Mouse (Mus musculus): Measurements from ENCODE around the gene Vmn1r171. TPM values are rescaled to one million over a fixed set of nuclear protein-coding genes. Genes with fewer than 3 reads are reported as not detected.
"Not testable (repeated sequence)": the region's sequence is repeated elsewhere in the genome, so short reads cannot be mapped to it uniquely, and the experiment has no call there.

Vmn1r171 gene
- not detected in 2 replicates for polyA plus RNA-seq (2015; fragmentation: Nextera tagmentation; extraction: Ambion mirVana)

DNA sequence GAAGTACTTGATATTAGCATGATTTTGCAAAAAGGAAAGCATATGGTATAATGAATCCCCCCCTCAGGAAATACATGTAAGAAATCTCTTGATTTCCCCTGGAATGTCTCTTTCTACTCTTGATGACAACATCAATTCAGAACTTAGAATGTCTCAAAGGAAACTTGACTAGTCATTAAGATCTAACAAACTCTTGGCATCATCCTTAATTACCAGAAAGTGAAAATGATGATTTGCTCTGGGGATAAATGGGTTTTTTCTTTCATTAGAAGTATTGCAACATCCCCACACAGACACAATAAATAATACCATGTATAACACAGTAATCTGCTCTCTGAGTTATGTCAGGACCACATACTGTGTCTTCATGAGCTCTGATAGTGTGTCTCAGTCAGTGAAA lies at the start of gene Vmn1r171:
Gene Vmn1r171, plus strand, starts transcription at position 301 of the 400 bp plus-strand sequence.
- no peak for DNase-seq (ENCODE audit: low spot score)

DNA sequence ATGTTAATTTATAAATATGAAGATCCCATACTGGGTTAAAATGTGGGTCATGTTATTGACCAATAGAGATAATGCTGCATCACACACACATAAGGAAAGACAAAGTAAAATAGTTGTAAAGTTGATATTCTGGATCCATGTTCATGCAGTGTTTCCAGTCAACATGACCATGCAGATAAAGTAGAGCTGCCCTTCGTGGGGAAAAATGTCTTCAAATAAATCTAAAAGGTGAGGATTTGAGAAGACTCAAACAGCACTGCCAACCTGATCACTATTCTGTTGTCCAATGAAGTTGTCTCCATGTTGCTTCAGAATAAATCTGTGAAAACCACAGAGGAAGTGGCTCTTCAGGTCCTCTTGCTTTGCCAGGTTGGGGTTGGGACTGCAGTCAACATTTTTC lies 24.6 kb upstream of the Vmn1r171 start, which contains the start of gene Vmn1r170:
Gene Vmn1r170, plus strand, starts transcription at position 301 of the 400 bp plus-strand sequence.
- not testable (repeated sequence) for DNase-seq (ENCODE audit: low spot score)

DNA sequence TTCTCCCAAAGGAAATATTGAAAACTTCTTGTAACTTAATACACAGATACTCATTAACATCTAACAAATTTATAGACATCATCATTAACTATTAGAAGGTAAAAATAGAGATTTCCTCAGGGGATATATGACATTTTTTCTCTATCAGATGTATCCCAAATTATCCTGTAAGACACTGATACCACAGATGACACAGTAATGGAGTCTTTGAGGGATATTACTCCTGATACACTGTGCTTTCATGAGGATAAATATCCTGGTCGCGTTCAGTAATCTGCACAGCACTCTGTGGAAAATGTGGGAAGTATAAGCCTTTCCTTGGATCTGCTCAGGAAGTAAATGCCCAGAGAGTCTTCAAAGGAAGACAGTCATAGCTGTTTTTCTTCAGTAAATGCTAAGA lies 27.5 kb downstream of the Vmn1r171 start, which contains the start of gene Vmn1r172:
Gene Vmn1r172, plus strand, starts transcription at position 301 of the 400 bp plus-strand sequence.
- no peak for DNase-seq (ENCODE audit: low spot score)

Other genes with a start within 250 kb of the Vmn1r171 start
- gene Nlrp5, start 244.8 kb upstream of the Vmn1r171 start, polyA plus RNA-seq (2015; fragmentation: Nextera tagmentation; extraction: Ambion mirVana) = not detected in 2 replicates
- not detected in 2 replicates for gene Vmn1r167, start 123.5 kb upstream of the Vmn1r171 start, polyA plus RNA-seq (2015; fragmentation: Nextera tagmentation; extraction: Ambion mirVana)
- gene Vmn1r168, start 91.0 kb upstream of the Vmn1r171 start, polyA plus RNA-seq (2015; fragmentation: Nextera tagmentation; extraction: Ambion mirVana) = not detected in 2 replicates
- not detected in 2 replicates for gene Vmn1r169, start 55.2 kb upstream of the Vmn1r171 start, polyA plus RNA-seq (2015; fragmentation: Nextera tagmentation; extraction: Ambion mirVana)
- gene Vmn1r170, start 24.5 kb upstream of the Vmn1r171 start, polyA plus RNA-seq (2015; fragmentation: Nextera tagmentation; extraction: Ambion mirVana) = not detected in 2 replicates
- not detected in 2 replicates for gene Vmn1r172, start 27.6 kb downstream of the Vmn1r171 start, polyA plus RNA-seq (2015; fragmentation: Nextera tagmentation; extraction: Ambion mirVana)
- not detected in 2 replicates for gene Vmn1r173, start 70.0 kb downstream of the Vmn1r171 start, polyA plus RNA-seq (2015; fragmentation: Nextera tagmentation; extraction: Ambion mirVana)
- gene Vmn1r174, start 121.5 kb downstream of the Vmn1r171 start, polyA plus RNA-seq (2015; fragmentation: Nextera tagmentation; extraction: Ambion mirVana) = not detected in 2 replicates
- gene Vmn1r175, start 179.9 kb downstream of the Vmn1r171 start, polyA plus RNA-seq (2015; fragmentation: Nextera tagmentation; extraction: Ambion mirVana) = not detected in 2 replicates
- not detected in 2 replicates for gene Vmn1r176, start 206.7 kb downstream of the Vmn1r171 start, polyA plus RNA-seq (2015; fragmentation: Nextera tagmentation; extraction: Ambion mirVana)
- gene Vmn1r177, start 235.7 kb downstream of the Vmn1r171 start, polyA plus RNA-seq (2015; fragmentation: Nextera tagmentation; extraction: Ambion mirVana) = not detected in 2 replicates